Mouse (Mus musculus) embryonic facial prominence, embryonic 11.5 days (tissue): ENCODE measurements around the gene Dpy30. TPM values are rescaled to one million over a fixed set of nuclear protein-coding genes. Genes with fewer than 3 reads are reported as not detected.
"Not testable (repeated sequence)": the region's sequence is repeated elsewhere in the genome, so short reads cannot be mapped to it uniquely, and the experiment has no call there.

ENCODE experiments used
- ATAC-seq: fragments of 200-750 bp; cut with Nextera tagmentation; replicated peaks from 2 replicates; pipeline ENCODE4 v1.8.0; 2017; ENCODE audit warnings: low read depth; ENCODE audit not compliant: insufficient number of reproducible peaks, low FRiP score, low TSS enrichment
- DNase-seq: peaks from one replicate; pipeline ENCODE4 v3.0.0-alpha.2; 2015; ENCODE audit warnings: low spot score
- H3K27ac ChIP-seq: fragments of 300-500 bp; sonication (generic); replicated peaks from 2 replicates; pipeline ENCODE4 v1.5.1; 2014; ENCODE audit warnings: mild to moderate bottlenecking, low read depth, low read length, control low read depth
- H3K27me3 ChIP-seq: fragments of 300-500 bp; sonication (generic); 2 replicates; pipeline ENCODE4 v1.6.1; 2014; ENCODE audit warnings: mild to moderate bottlenecking, low read length, moderate library complexity, mixed read lengths; ENCODE audit not compliant: control insufficient read depth, insufficient read depth
- H3K36me3 ChIP-seq: fragments of 300-500 bp; sonication (generic); replicated peaks from 2 replicates; pipeline ENCODE4 v1.6.1; 2014; ENCODE audit warnings: low read depth, mild to moderate bottlenecking, low read length, moderate library complexity, mixed read lengths; ENCODE audit not compliant: control insufficient read depth, insufficient read depth
- H3K4me1 ChIP-seq: fragments of 300-500 bp; sonication (generic); 2 replicates; pipeline ENCODE4 v1.6.1; 2014; ENCODE audit warnings: low read length, mixed read lengths; ENCODE audit not compliant: control insufficient read depth, insufficient read depth
- H3K4me2 ChIP-seq: fragments of 300-500 bp; sonication (generic); 2 replicates; pipeline ENCODE4 v1.6.1; 2014; ENCODE audit warnings: low read depth, mild to moderate bottlenecking, control low read depth, low read length, moderate library complexity
- H3K4me3 ChIP-seq: fragments of 300-500 bp; sonication (generic); 2 replicates; pipeline ENCODE4 v1.5.1; 2014; ENCODE audit warnings: low read depth, low read length, control low read depth
- H3K9ac ChIP-seq: fragments of 300-500 bp; sonication (generic); replicated peaks from 2 replicates; pipeline ENCODE4 v1.6.1; 2014; ENCODE audit warnings: mild to moderate bottlenecking, control low read depth, low read length
- H3K9me3 ChIP-seq: fragments of 300-500 bp; sonication (generic); replicated peaks from 2 replicates; pipeline ENCODE4 v1.6.1; 2016; ENCODE audit warnings: mild to moderate bottlenecking, low read length, inconsistent platforms, mixed read lengths; ENCODE audit not compliant: control insufficient read depth
- WGBS: fragments of 180-500 bp; shearing (Covaris S2); extraction: QIAGEN DNeasy Blood & Tissue Kit; methylation state at CpG from one replicate; pipeline ENCODE4 v1.1.7; 2014; 5-methylcytosine and 5-hydroxymethylcytosine counted together
- polyA plus RNA-seq: library from polyadenylated mRNA; unstranded; fragments of >200 nt; fragmentation: Nextera tagmentation; extraction: Ambion mirVana; gene quantifications from 2 replicates; pipeline ENCODE4 v1.2.1, GENCODE M21; 2014

Dpy30 gene
- polyA plus RNA-seq, 1 experiment from 2014 or later = 302 TPM

GRCm38 (mm10) chr17:74300089-74300488 is 23.7 kb downstream of the Dpy30 start:
- no peak overlapping the region for H3K9ac ChIP-seq
- no peaks in the 10 kb centered on the region for H3K27me3 ChIP-seq
- no peaks in the 10 kb centered on the region for H3K9me3 ChIP-seq
- no peak overlapping the region for H3K4me3 ChIP-seq
- H3K27ac ChIP-seq = no peak overlapping the region
- H3K4me2 ChIP-seq = no peak overlapping the region
- ATAC-seq = no peak
- WGBS = 88% methylated on average over 5 of the region's 5 CpGs
- no peaks in the 10 kb centered on the region for H3K4me1 ChIP-seq
- no peak for DNase-seq
- no peaks in the 10 kb centered on the region; the same call in 1 of the 2 replicates for H3K36me3 ChIP-seq

GRCm38 (mm10) chr17:74296991-74297390 is 26.8 kb downstream of the Dpy30 start:
- not testable (repeated sequence) for H3K4me2 ChIP-seq, H3K9me3 ChIP-seq, H3K36me3 ChIP-seq, H3K9ac ChIP-seq, H3K27me3 ChIP-seq, H3K4me1 ChIP-seq, H3K27ac ChIP-seq, ATAC-seq, H3K4me3 ChIP-seq, DNase-seq
- WGBS = 92% methylated on average over 5 of the region's 5 CpGs

GRCm38 (mm10) chr17:74296076-74296823 is 27.5 kb downstream of the Dpy30 start:
- Histone ChIP-seq H3K9ac (peak overlapping the region; percentile 97), H3K4me2 (peak overlapping the region; percentile 71), H3K9me3 (no peaks in the 10 kb centered on the region), H3K36me3 (no peaks in the 10 kb centered on the region), H3K27ac (peak overlapping the region; percentile 98), H3K4me3 (peak overlapping the region; percentile 98), H3K27me3 (no peaks in the 10 kb centered on the region), H3K4me1 (no peaks in the 10 kb centered on the region)
- 46% methylated on average over 11 of the region's 11 CpGs for WGBS
- DNase-seq = peak; percentile 25
- no peak for ATAC-seq

- ATAC-seq (peak; percentile 92), DNase-seq (peak; percentile 86)
- H3K9me3 ChIP-seq = no peaks in the 10 kb centered on the region
- H3K4me2 ChIP-seq = peak within 1 kb of the TSS; percentile 73
- H3K4me1 ChIP-seq = no peaks in the 10 kb centered on the region
- H3K4me3 ChIP-seq = peak within 1 kb of the TSS; percentile 98
- H3K9ac ChIP-seq = peak within 1 kb of the TSS; percentile 97
- H3K27ac ChIP-seq = peak within 1 kb of the TSS; percentile 98
- H3K27me3 ChIP-seq = no peaks in the 10 kb centered on the region
- WGBS = under 1% methylated on average over 42 of the region's 110 CpGs
- no peaks in the 10 kb centered on the region for H3K36me3 ChIP-seq
Measured at GRCm38 (mm10) chr17:74295026-74295970, 28.4 kb downstream of the Dpy30 start, which contains the start of gene Memo1. Memo1 (minus strand) TSS chr17:74295521.

GRCm38 (mm10) chr17:74294426-74295025 is 29.2 kb downstream of the Dpy30 start:
- no peaks in the 10 kb centered on the region for H3K9me3 ChIP-seq
- DNase-seq (peak; percentile 79), ATAC-seq (peak; percentile 78)
- no peaks in the 10 kb centered on the region for H3K36me3 ChIP-seq
- H3K4me3 ChIP-seq = peak overlapping the region; percentile 98
- H3K9ac ChIP-seq = peak overlapping the region; percentile 97
- H3K27ac ChIP-seq = peak overlapping the region; percentile 98
- WGBS = 0% methylated on average over 53 of the region's 80 CpGs
- no peaks in the 10 kb centered on the region for H3K27me3 ChIP-seq
- H3K4me1 ChIP-seq = no peaks in the 10 kb centered on the region
- peak overlapping the region; percentile 73 for H3K4me2 ChIP-seq

GRCm38 (mm10) chr17:74293687-74294425 is 29.9 kb downstream of the Dpy30 start:
- peak overlapping the region; percentile 98 for H3K27ac ChIP-seq
- H3K36me3 ChIP-seq = no peaks in the 10 kb centered on the region
- DNase-seq (peak; percentile 46), ATAC-seq (no peak)
- H3K4me1 ChIP-seq = no peaks in the 10 kb centered on the region
- H3K9me3 ChIP-seq = no peaks in the 10 kb centered on the region
- H3K9ac ChIP-seq = peak overlapping the region; percentile 97
- no peaks in the 10 kb centered on the region for H3K27me3 ChIP-seq
- peak overlapping the region; percentile 98 for H3K4me3 ChIP-seq
- H3K4me2 ChIP-seq = peak overlapping the region; percentile 73
- 2% methylated on average over 18 of the region's 18 CpGs for WGBS

GRCm38 (mm10) chr17:74291640-74292361 is 31.9 kb downstream of the Dpy30 start:
- WGBS = 80% methylated on average over 4 of the region's 4 CpGs
- Histone ChIP-seq H3K4me3 (no peak overlapping the region), H3K4me2 (no peak overlapping the region), H3K36me3 (no peaks in the 10 kb centered on the region), H3K9ac (no peak overlapping the region), H3K9me3 (no peaks in the 10 kb centered on the region), H3K4me1 (no peaks in the 10 kb centered on the region), H3K27me3 (no peaks in the 10 kb centered on the region), H3K27ac (no peak overlapping the region)
- ATAC-seq (no peak), DNase-seq (no peak)
